Mouse (Mus musculus): Measurements from ENCODE around the gene Kpna7. TPM values are rescaled to one million over a fixed set of nuclear protein-coding genes. Genes with fewer than 3 reads are reported as not detected.

The Kpna7 gene
- total and polyA plus RNA-seq, 3 experiments, result 0.35 to 2.2 TPM; not detected in 1

DNA sequence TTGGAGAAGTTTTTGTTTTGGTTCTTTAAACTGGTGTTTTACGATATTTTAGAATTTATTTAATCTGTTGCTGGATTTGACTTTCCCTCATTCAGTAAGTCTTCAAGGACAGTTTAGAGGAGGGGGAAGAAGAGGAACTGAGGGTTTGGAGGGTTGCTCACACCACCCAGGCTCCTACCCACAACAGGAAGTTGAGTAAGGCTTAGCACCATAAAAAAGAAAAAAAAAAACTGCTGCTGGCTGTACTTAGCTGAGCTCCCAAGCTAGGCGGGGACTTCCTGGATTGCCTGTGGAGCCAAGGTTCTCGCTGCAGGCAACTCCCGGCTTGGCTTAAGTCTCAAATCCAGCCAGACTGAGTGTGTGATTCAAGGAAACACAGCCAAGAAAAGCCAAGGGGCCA is 32.5 kb upstream of the Kpna7 start:
- peak; percentile 93 for DNase-seq (ENCODE audit: low read depth, low spot score)
- Histone ChIP-seq H3K79me2 (ENCODE audit: control insufficient read depth, insufficient read depth, low read length, poor library complexity) (peaks cover 58% of the 10 kb centered on the region), H3K27ac (ENCODE audit: control insufficient read depth, low read depth, low read length) (peak overlapping the region; percentile 97), H3K4me1 (ENCODE audit: control insufficient read depth in 1 of 2, insufficient read depth in 2 of 2, low read length in 2 of 2) (peaks cover 4 to 18% of the 10 kb centered on the region in 2 experiments; a peak in 3 of 4 replicates), H3K4me3 (ENCODE audit: control insufficient read depth in 1 of 2, insufficient read depth in 1 of 2, low read depth in 2 of 2, low read length in 2 of 2) (peak overlapping the region; percentile 40 to 98), H3K9me3 (replicated peaks; ENCODE audit: insufficient read depth, low read length) (no peaks in the 10 kb centered on the region), H3K27me3 (ENCODE audit: control insufficient read depth in 1 of 2, insufficient read depth in 2 of 2, low read length in 2 of 2) (no peaks in the 10 kb centered on the region), H3K36me3 (ENCODE audit: control insufficient read depth in 1 of 2, insufficient read depth in 2 of 2, low read length in 2 of 2) (peaks cover 3 to 13% of the 10 kb centered on the region in 2 experiments), H3K9ac (ENCODE audit: control insufficient read depth, low read depth, low read length, poor library complexity, severe bottlenecking) (peak overlapping the region; percentile 69)
- TF ChIP-seq BHLHE40 (IDR thresholded peaks at IDR 0.05; ENCODE audit: borderline replicate concordance, low read depth, low read length), result no peak
- no peak for TF ChIP-seq RAD21 (IDR thresholded peaks at IDR 0.05; ENCODE audit: low read depth, low read length)
- no peak for TF ChIP-seq USF2 (IDR thresholded peaks at IDR 0.05; ENCODE audit: borderline replicate concordance in 1 of 2, insufficient read depth in 1 of 2, low read depth in 1 of 2, low read length in 2 of 2)
- peak; percentile 95 for TF ChIP-seq ELF1 (IDR thresholded peaks at IDR 0.05; ENCODE audit: low read depth, low read length)
- TF ChIP-seq SMC3 (IDR thresholded peaks at IDR 0.05; ENCODE audit: low read depth, low read length), result no peak
- peak; percentile 10; the same call in 1 of the 2 replicates for TF ChIP-seq NELFE (IDR thresholded peaks at IDR 0.05; ENCODE audit: low read depth, low read length)
- TF ChIP-seq MAFK (IDR thresholded peaks at IDR 0.05; ENCODE audit: borderline replicate concordance, low read depth, low read length), result no peak
- peak; percentile 47; the same call in 1 of the 2 replicates for TF ChIP-seq ZMIZ1 (IDR thresholded peaks at IDR 0.05; ENCODE audit: low read depth, low read length)
- no peak for TF ChIP-seq USF1 (IDR thresholded peaks at IDR 0.05; ENCODE audit: low read depth, low read length)
- TF ChIP-seq E2F4 (IDR thresholded peaks at IDR 0.05; ENCODE audit: borderline replicate concordance, low read depth, low read length), result no peak
- peak; percentile 63 for TF ChIP-seq HCFC1 (IDR thresholded peaks at IDR 0.05; ENCODE audit: low read depth, low read length)
- no peak for TF ChIP-seq UBTF (IDR thresholded peaks at IDR 0.05; ENCODE audit: borderline replicate concordance, insufficient read depth, low read depth, low read length)
- no peak for TF ChIP-seq MXI1 (IDR thresholded peaks at IDR 0.05; ENCODE audit: low read depth, low read length)
- TF ChIP-seq POLR2A (IDR thresholded peaks at IDR 0.05; ENCODE audit: control insufficient read depth in 1 of 2, insufficient read depth in 1 of 2, low read depth in 1 of 2, low read length in 2 of 2, poor library complexity in 1 of 2), result peak in 1 of 2 experiments; percentile 73; a peak in 2 of 4 replicates
- peak; percentile 81 for TF ChIP-seq ETS1 (IDR thresholded peaks at IDR 0.05; ENCODE audit: low read depth, low read length)
- TF ChIP-seq ZNF384 (IDR thresholded peaks at IDR 0.05; ENCODE audit: low read depth, low read length), result peak; percentile 99
- no peak for TF ChIP-seq CHD2 (IDR thresholded peaks at IDR 0.05; ENCODE audit: low read length)
- TF ChIP-seq POLR2AphosphoS5 (IDR thresholded peaks at IDR 0.05; ENCODE audit: borderline replicate concordance, low read depth, low read length), result no peak
- TF ChIP-seq GATA1 (IDR thresholded peaks at IDR 0.05; ENCODE audit: low read depth, low read length), result no peak
- peak; percentile 63 for TF ChIP-seq SIN3A (IDR thresholded peaks at IDR 0.05; ENCODE audit: low read length)
- no peak for TF ChIP-seq MEF2A (IDR thresholded peaks at IDR 0.05; ENCODE audit: extremely low read depth, insufficient replicate concordance, low read depth, low read length, poor library complexity, severe bottlenecking)
- peak; percentile 80; the same call in 1 of the 2 replicates for TF ChIP-seq MAZ (IDR thresholded peaks at IDR 0.05; ENCODE audit: low read depth, low read length)
- peak; percentile 54; the same call in 1 of the 2 replicates for TF ChIP-seq TCF12 (IDR thresholded peaks at IDR 0.05; ENCODE audit: low read depth, low read length)
- no peak for TF ChIP-seq MYB (IDR thresholded peaks at IDR 0.05; ENCODE audit: low read depth, low read length)
- no peak for TF ChIP-seq CTCF (IDR thresholded peaks at IDR 0.05 in 2 of 3, conservative IDR thresholded peaks at IDR 0.05 in 1 of 3; ENCODE audit: control insufficient read depth in 1 of 3, insufficient read depth in 1 of 3, low read depth in 2 of 3, low read length in 3 of 3, poor library complexity in 1 of 3, severe bottlenecking in 1 of 3)
- TF ChIP-seq NRF1 (IDR thresholded peaks at IDR 0.05; ENCODE audit: insufficient read depth, low read depth, low read length, poor library complexity, severe bottlenecking), result no peak
- TF ChIP-seq MYC (IDR thresholded peaks at IDR 0.05; ENCODE audit: low read depth, low read length), result peak; percentile 33; the same call in 1 of the 2 replicates
- TF ChIP-seq TAL1 (IDR thresholded peaks at IDR 0.05; ENCODE audit: low read length), result no peak
- TF ChIP-seq CHD1 (IDR thresholded peaks at IDR 0.05; ENCODE audit: low read depth, low read length), result no peak
- 0 out of 2 replicates have a peak, but pooled peaks have one; percentile 11 for TF ChIP-seq ZKSCAN1 (IDR thresholded peaks at IDR 0.05; ENCODE audit: low read depth, low read length)
- TF ChIP-seq MAX (IDR thresholded peaks at IDR 0.05; ENCODE audit: low read length), result no peak
- TF ChIP-seq POLR2AphosphoS2 (IDR thresholded peaks at IDR 0.05; ENCODE audit: low read length), result no peak
- TF ChIP-seq KAT2A (conservative IDR thresholded peaks at IDR 0.05; ENCODE audit: low read depth, low read length), result no peak
- peak; percentile 61; the same call in 1 of the 2 replicates for TF ChIP-seq RCOR1 (IDR thresholded peaks at IDR 0.05; ENCODE audit: low read depth, low read length)
- no peak for TF ChIP-seq ZC3H11A (IDR thresholded peaks at IDR 0.05; ENCODE audit: low read depth, low read length)
- TF ChIP-seq GABPA (IDR thresholded peaks at IDR 0.05; ENCODE audit: low read depth, low read length), result no peak
- TF ChIP-seq JUND (IDR thresholded peaks at IDR 0.05; ENCODE audit: low read depth, low read length), result peak; percentile 38; the same call in 1 of the 2 replicates

All from MEL (cell line).